Mouse (Mus musculus): ENCODE results near the gene Olfr177. TPM values are rescaled to one million over a fixed set of nuclear protein-coding genes. Genes with fewer than 3 reads are reported as not detected.

The Olfr177 gene
- total RNA-seq (2014; fragmentation: Nextera tagmentation), result not detected in 2 replicates
- not detected in 2 replicates for total RNA-seq (2017)

- ATAC-seq (replicated peaks; ENCODE audit: poor library complexity, severe bottlenecking), result no peak
Measured at GRCm38 (mm10) chr16:58874668-58875067, at the start of gene Olfr177. Gene Olfr177, minus strand, starts transcription at chr16:58874768.

GRCm38 (mm10) chr16:58891963-58892362 is 17.4 kb upstream of the Olfr177 start, which contains the start of gene Olfr178:
Gene Olfr178, minus strand, starts transcription at chr16:58892063.
- ATAC-seq (replicated peaks; ENCODE audit: poor library complexity, severe bottlenecking), result no peak

DNA sequence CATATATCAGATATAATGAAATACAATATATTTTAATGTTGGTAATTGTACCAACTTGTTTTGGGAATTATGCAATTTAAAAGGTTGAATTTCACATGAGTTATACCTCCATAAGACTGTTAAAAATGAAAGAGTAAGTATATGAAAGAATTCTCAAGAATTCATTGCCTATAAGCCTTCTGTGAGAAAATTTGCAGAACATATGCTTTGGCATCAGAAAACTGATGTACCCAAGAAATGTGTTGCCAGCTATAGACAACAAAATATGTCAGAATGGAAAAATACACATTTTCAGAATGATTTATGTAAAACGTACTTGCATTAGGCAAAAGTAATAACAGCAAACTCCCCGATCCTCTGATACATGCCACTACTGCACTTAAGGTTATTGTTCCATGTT is 9.8 kb upstream of the Olfr177 start:
- ATAC-seq (replicated peaks; ENCODE audit: poor library complexity, severe bottlenecking), result no peak

DNA sequence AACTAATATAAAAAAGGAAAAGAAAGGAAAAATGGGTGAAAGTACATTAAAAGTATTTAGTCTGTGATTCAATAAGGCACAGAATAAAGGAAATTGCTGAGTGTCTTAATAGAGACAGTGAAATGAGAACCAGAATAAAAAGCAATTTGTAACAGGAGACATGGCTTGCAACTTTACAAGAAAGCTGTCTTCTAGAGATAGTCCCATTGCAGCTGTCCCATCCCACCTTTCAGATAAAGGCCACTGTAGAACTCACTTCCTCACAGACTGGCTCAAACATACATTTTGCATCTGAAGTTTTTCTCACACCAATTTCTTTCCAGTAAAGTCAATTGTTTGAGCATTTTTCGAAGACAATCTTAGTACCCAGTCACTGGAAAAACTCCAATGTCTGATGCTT is 13.1 kb downstream of the Olfr177 start:
- no peak for ATAC-seq (replicated peaks; ENCODE audit: poor library complexity, severe bottlenecking)

GRCm38 (mm10) chr16:58860032-58860737 is 14.4 kb downstream of the Olfr177 start:
- no peak for ATAC-seq (replicated peaks; ENCODE audit: poor library complexity, severe bottlenecking)

- ATAC-seq (replicated peaks; ENCODE audit: poor library complexity, severe bottlenecking), result no peak
Measured at GRCm38 (mm10) chr16:58826732-58827319, 47.7 kb downstream of the Olfr177 start, which contains the start of gene Olfr175-ps1. Gene Olfr175-ps1, minus strand, starts transcription at chr16:58826782.

Other genes starting within 250 kb of the Olfr177 start
- not detected in 2 replicates for gene E330017A01Rik, start 236.0 kb downstream of the Olfr177 start, total RNA-seq (2014; fragmentation: Nextera tagmentation)
- not detected in 2 replicates for gene E330017A01Rik, start 236.0 kb downstream of the Olfr177 start, total RNA-seq (2017)
- 21.9 and 32.7 TPM in 2 replicates for gene Cpox, start 204.5 kb downstream of the Olfr177 start, total RNA-seq (2014; fragmentation: Nextera tagmentation)
- 23.4 and 25.2 TPM in 2 replicates for gene Cpox, start 204.5 kb downstream of the Olfr177 start, total RNA-seq (2017)
- gene Gpr15, start 155.7 kb downstream of the Olfr177 start, total RNA-seq (2014; fragmentation: Nextera tagmentation), result 0.92 TPM in 1 of 2 replicates, not detected in the other
- 0.77 and 0.78 TPM in 2 replicates for gene Gpr15, start 155.7 kb downstream of the Olfr177 start, total RNA-seq (2017)
- gene Cldnd1, start 146.9 kb downstream of the Olfr177 start, total RNA-seq (2014; fragmentation: Nextera tagmentation), result 27.8 and 57.0 TPM in 2 replicates
- gene Cldnd1, start 146.9 kb downstream of the Olfr177 start, total RNA-seq (2017), result 13.4 and 23.7 TPM in 2 replicates
- not detected in 2 replicates for gene Olfr172, start 111.6 kb downstream of the Olfr177 start, total RNA-seq (2014; fragmentation: Nextera tagmentation)
- not detected in 2 replicates for gene Olfr172, start 111.6 kb downstream of the Olfr177 start, total RNA-seq (2017)
- gene Olfr173, start 74.5 kb downstream of the Olfr177 start, total RNA-seq (2014; fragmentation: Nextera tagmentation), result not detected in 2 replicates
- gene Olfr173, start 74.5 kb downstream of the Olfr177 start, total RNA-seq (2017), result not detected in 2 replicates
- not detected in 2 replicates for gene Olfr175-ps1, start 48.0 kb downstream of the Olfr177 start, total RNA-seq (2014; fragmentation: Nextera tagmentation)
- gene Olfr175-ps1, start 48.0 kb downstream of the Olfr177 start, total RNA-seq (2017), result not detected in 2 replicates
- gene Olfr178, start 17.3 kb upstream of the Olfr177 start, total RNA-seq (2014; fragmentation: Nextera tagmentation), result not detected in 2 replicates
- not detected in 2 replicates for gene Olfr178, start 17.3 kb upstream of the Olfr177 start, total RNA-seq (2017)
- gene Olfr181, start 54.0 kb upstream of the Olfr177 start, total RNA-seq (2014; fragmentation: Nextera tagmentation), result not detected in 2 replicates
- not detected in 2 replicates for gene Olfr181, start 54.0 kb upstream of the Olfr177 start, total RNA-seq (2017)
- gene Olfr180, start 54.6 kb upstream of the Olfr177 start, total RNA-seq (2014; fragmentation: Nextera tagmentation), result not detected in 2 replicates
- not detected in 2 replicates for gene Olfr180, start 54.6 kb upstream of the Olfr177 start, total RNA-seq (2017)
- not detected in 2 replicates for gene Olfr183, start 120.6 kb upstream of the Olfr177 start, total RNA-seq (2014; fragmentation: Nextera tagmentation)
- not detected in 2 replicates for gene Olfr183, start 120.6 kb upstream of the Olfr177 start, total RNA-seq (2017)
- not detected in 2 replicates for gene Olfr186, start 155.5 kb upstream of the Olfr177 start, total RNA-seq (2014; fragmentation: Nextera tagmentation)
- not detected in 2 replicates for gene Olfr186, start 155.5 kb upstream of the Olfr177 start, total RNA-seq (2017)
- not detected in 2 replicates for gene Olfr187, start 165.0 kb upstream of the Olfr177 start, total RNA-seq (2014; fragmentation: Nextera tagmentation)
- gene Olfr187, start 165.0 kb upstream of the Olfr177 start, total RNA-seq (2017), result not detected in 2 replicates
- gene Olfr190, start 203.2 kb upstream of the Olfr177 start, total RNA-seq (2014; fragmentation: Nextera tagmentation), result not detected in 2 replicates
- gene Olfr190, start 203.2 kb upstream of the Olfr177 start, total RNA-seq (2017), result not detected in 2 replicates
- gene Olfr191, start 215.1 kb upstream of the Olfr177 start, total RNA-seq (2014; fragmentation: Nextera tagmentation), result not detected in 2 replicates
- not detected in 2 replicates for gene Olfr191, start 215.1 kb upstream of the Olfr177 start, total RNA-seq (2017)
- gene Olfr193, start 237.1 kb upstream of the Olfr177 start, total RNA-seq (2014; fragmentation: Nextera tagmentation), result not detected in 2 replicates
- not detected in 2 replicates for gene Olfr193, start 237.1 kb upstream of the Olfr177 start, total RNA-seq (2017)
- not detected in 2 replicates for gene Olfr194, start 246.3 kb upstream of the Olfr177 start, total RNA-seq (2014; fragmentation: Nextera tagmentation)
- gene Olfr194, start 246.3 kb upstream of the Olfr177 start, total RNA-seq (2017), result not detected in 2 replicates

Measured in granulocyte monocyte progenitor cell, adult 5-6 weeks (primary cell).